Mouse (Mus musculus): Measurements from ENCODE around the gene Lrrc36.

Gene Lrrc36

GRCm38 (mm10) chr8:105413391-105413790, at the start of gene Lrrc36, which contains the start of gene Kctd19:
Gene Lrrc36, plus strand, starts transcription at chr8:105413571.
Gene Kctd19, minus strand, starts transcription at chr8:105413502.
- peak; percentile 36 for DNase-seq (ENCODE audit: low read depth, low spot score)

DNA sequence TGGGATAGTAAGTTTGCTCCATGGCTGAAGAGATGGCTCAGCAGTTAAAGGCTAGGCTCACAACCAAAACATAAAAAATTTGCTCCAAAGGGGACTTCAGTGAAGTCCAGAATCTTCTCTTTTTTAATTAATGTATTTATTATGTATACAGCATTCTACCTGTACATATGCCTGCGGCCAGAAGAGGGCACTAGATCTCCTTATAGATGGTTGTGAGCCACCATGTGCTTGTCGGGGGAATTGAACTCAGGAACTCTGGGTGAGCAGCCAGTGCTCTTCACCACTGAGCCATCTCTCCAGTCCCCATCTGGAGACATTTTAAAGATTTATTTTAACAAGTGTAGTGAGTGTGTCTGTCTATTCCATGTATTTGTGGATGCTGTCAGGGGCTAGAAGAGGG, 46.3 kb upstream of the Lrrc36 start:
- peak; percentile 47 for DNase-seq (ENCODE audit: low read depth, low spot score)

DNA sequence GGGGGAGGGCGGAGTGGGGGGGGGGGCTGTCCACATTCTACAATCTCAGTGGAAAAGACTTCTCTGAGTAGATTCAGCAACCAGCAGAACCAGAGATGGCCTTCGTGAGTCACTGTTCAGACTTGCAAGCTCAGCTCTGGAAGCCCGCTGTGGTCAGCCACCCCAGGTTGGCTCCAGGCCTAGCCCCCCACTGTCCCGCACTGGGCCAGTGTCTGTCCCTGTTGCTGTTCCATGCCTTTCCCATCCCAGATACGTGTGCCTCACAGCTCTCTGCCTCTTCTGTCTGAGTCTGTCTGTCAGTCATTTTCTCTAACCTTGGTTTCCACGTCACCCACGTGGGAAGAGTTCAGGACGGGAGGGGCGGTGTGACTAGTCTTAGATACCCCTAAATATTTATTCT, 40.9 kb upstream of the Lrrc36 start:
- DNase-seq (ENCODE audit: low read depth, low spot score): no peak

DNA sequence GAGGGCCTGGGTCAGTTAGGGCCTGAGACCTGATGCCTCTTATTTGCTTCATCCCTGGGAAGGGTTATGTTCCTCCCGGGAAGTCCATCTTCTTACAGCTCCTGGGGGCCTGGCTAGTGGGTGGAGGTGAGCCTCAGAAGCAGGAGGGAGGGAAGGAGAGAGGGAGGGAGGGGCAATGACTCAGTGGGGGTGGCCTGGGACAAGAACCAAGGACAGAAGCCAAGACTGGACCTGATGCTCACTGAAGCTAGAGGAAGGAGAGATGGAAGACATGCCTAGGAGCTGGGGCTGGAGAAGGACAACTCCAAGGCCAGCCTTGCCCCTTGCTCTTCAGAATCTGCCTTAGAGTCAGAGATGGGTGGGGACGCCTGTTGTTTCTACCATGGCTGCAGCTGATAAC, 40.3 kb upstream of the Lrrc36 start, which contains the start of gene Plekhg4:
Plekhg4 (plus strand) TSS at position 243 of the 400 bp plus-strand sequence.
- DNase-seq (ENCODE audit: low read depth, low spot score): no peak

- DNase-seq (ENCODE audit: low read depth, low spot score): peak; percentile 65
Measured at GRCm38 (mm10) chr8:105374513-105374966, 38.8 kb upstream of the Lrrc36 start.

- DNase-seq (ENCODE audit: low read depth, low spot score): no peak
Measured at GRCm38 (mm10) chr8:105378673-105379072, 34.7 kb upstream of the Lrrc36 start.

DNA sequence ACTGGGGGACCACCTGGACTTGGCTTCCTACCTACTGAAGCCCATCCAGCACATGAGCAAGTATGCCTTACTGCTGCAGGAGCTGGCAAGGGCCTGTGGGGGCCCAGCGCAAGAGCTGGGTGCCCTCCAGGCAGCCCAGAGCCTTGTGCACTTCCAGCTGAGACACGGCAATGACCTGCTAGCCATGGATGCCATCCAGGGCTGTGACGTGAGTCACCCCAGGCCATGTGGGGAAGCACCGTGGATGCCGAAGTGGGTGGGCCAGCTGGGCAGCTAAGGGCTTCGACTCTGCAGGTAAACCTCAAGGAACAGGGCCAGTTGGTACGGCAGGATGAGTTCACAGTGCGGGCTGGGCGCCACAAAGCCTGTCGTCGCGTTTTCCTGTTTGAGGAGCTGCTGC, 33.1 kb upstream of the Lrrc36 start:
- DNase-seq (ENCODE audit: low read depth, low spot score): no peak

- peak; percentile 16 for DNase-seq (ENCODE audit: low read depth, low spot score)
Measured at GRCm38 (mm10) chr8:105384070-105384469, 29.3 kb upstream of the Lrrc36 start.

DNA sequence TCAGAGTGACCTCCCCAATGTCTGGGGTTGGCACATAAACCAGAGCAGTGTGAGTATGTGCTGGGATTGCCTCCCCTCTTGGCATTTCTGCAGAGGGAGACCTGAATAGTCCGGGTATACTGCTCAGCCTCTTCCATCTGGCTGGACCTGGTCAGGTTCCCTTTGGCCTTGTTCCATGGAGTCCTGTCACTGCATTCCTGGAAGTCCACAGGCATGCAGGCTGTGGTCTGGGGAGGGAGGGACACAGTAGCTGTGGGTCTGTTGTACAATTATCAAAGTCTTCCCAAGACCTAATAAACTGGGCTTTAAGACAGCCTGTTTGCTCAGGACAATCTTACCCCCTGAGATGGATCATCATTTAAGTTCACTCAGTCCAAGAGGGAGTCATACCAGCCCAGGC, 26.2 kb upstream of the Lrrc36 start:
- no peak for DNase-seq (ENCODE audit: low read depth, low spot score)

DNA sequence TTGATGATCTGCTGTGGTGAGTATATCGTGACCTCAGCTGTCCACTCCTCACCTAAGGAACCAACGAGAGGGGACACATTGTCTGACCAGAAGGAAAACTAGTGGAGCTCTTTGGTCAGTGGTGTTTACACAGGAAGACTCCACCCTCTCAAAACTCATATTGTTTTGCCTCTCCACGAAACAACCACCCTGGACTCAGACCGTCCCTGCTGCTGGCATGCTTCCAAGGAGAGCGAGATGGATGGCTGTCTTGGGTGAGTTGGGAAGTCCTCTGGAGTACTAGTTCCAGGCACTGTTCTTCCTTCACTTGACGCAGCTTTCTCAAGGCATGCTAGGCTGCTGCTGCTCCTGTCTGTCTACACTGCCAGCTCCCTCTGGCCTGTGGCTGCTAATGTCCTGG, 24.3 kb upstream of the Lrrc36 start:
- no peak for DNase-seq (ENCODE audit: low read depth, low spot score)

DNA sequence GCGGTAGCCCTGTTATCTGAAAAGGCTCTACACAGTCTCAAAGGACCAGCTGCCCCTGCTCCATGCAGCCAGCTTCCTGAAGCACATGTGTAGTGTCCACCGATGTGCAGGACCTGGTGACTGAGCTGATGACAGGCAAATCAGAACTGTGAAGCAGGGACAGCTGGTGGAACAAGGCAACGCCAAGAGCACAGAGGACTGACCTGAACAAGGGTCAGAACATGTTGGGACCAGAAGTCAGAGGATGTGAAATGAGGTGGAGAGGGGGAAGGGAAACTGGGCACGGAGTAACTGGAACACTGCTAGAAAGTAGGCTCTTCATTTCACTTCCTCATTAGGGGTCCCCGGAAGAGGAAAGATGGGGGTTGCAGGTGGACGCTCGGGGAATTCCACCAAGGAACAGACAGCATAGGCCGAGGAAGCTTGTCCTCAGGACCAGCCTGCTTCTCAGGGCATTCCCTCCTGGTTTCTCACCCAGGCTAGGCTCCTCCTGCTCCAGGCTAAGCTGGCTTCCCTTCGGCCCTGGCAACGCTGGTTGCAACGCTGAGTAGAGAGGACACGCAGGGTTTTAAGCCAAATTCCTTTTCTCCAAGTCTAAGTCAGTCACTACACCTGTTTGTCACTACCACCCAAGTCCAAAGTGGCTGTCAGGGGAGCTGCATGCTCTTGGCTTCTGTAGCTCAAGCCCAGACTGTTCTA, 20.1 kb upstream of the Lrrc36 start:
- peak; percentile 73 for DNase-seq (ENCODE audit: low read depth, low spot score)

GRCm38 (mm10) chr8:105393915-105394314, 19.5 kb upstream of the Lrrc36 start:
- DNase-seq (ENCODE audit: low read depth, low spot score): no peak

DNA sequence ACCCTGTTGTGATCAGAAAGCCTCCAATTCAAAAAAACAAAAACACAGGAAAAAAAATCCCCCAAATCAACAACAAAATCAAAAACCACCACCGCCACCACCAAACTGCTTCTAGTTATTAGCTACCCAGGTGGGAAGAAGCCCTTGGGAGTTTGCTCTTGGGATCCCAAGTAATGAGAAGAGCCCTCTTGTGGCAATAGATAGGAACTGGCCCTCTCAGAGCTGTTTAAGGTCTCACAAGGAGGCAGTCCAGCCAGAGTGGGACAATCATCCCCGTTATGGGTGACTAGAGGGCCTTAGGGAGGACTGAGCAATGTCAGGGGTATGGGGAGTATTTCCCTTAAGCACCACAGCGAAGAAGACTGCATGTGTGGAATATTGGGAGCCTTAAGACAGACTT, 15.6 kb upstream of the Lrrc36 start:
- DNase-seq (ENCODE audit: low read depth, low spot score): peak; percentile 51

- no peak for DNase-seq (ENCODE audit: low read depth, low spot score)
Measured at GRCm38 (mm10) chr8:105400016-105400415, 13.4 kb upstream of the Lrrc36 start.

DNA sequence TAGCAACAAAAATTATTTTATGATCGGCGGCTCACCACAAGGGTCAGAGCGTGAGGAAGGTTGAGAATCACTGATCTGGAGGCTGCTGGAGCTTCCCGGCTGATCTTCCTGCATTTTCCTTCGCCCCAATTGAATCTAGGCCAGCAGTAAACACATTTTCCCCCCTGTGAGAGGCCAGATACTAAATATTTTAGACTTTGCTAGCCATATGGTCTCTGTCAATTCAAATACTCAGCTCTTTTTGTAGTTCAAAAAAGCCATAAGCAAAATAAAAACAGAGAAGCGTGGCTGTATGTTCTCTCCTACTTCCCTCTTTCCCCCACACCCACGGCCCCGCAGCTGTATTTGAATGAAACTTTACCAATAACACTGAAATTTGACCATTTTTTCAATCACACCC, 9.9 kb upstream of the Lrrc36 start:
- DNase-seq (ENCODE audit: low read depth, low spot score): no peak

DNA sequence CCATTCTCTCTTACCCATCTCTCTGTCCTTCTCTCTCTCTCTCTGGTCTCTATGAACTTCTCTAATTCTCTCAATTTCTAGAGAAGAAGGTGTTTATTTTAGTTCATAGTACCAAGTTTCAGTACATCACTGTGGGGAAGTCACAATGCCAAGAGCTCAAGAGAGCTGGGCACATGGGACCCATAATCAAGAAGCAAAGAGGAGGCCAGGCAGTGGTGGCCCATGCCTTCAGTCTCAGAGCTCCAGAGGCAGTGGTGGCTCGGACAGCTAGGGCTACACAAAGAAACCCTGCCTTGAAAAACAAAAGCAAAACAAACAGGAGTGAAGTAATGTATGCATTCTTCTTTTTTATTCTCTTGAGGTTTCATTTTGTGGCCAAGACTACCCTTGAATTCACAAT, 8.9 kb upstream of the Lrrc36 start:
- DNase-seq (ENCODE audit: low read depth, low spot score): no peak

- no peak for DNase-seq (ENCODE audit: low read depth, low spot score)
Measured at GRCm38 (mm10) chr8:105406416-105406815, 7.0 kb upstream of the Lrrc36 start.

DNA sequence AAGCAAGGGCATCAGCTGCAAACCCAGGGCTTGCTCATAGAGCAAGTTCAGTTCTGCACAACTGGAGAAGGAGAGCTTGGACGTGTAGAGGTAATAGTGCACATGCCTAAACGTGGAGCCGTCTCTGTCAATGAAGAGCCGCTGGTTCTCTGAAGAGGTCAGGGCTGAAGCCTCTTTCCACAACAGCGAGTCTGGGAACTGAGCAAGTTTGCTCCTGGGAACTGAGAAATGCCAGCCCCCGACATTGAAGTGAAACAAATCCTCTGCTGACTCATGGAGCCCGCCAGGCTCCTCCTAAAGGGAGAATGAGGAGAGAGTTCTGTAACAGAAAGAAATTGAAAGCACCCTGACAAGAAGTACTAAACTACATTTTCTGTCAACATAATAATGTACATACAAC, 5.0 kb upstream of the Lrrc36 start:
- DNase-seq (ENCODE audit: low read depth, low spot score): no peak

DNA sequence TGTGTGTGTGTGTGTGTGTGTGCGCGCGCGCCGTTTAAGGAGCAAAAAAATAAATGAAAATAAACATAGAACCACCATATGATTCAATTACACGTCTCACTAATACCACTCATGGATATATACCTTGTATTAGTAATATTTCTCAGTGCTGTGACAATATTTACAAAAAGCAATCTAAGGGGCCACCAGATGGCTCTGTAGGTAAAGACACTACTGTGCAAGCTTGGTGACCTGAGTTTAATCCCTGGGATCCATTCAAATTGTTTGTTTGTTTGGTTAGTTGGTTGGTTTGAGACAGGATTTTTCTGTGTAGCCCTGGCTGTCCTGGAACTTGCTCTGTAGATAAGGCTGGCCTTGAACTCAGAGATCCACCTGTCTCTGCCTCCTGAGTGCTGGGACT, 3.4 kb upstream of the Lrrc36 start:
- DNase-seq (ENCODE audit: low read depth, low spot score): no peak

- no peak for DNase-seq (ENCODE audit: low read depth, low spot score)
Measured at GRCm38 (mm10) chr8:105418992-105419391, 5.6 kb downstream of the Lrrc36 start.

DNA sequence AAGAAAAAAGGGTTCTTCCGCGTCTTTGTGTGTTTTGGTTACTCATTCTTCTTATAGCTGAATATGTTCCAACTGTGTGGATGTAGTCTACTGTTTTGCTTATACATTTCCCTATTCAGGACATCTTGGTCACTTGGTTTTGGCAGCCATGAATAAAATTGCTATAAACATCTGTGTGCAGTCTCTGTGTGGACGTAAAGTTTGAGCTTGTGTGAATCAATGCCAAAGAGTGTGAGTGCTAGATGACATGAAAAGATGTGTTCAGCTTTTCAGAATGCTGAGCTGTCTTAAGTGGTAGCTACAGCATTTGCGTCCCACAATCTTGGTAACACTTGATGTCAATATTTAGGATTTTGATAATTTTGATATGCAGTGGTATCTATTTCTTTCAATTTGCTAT, 6.4 kb downstream of the Lrrc36 start:
- no peak for DNase-seq (ENCODE audit: low read depth, low spot score)

- no peak for DNase-seq (ENCODE audit: low read depth, low spot score)
Measured at GRCm38 (mm10) chr8:105422006-105422405, 8.6 kb downstream of the Lrrc36 start.

DNA sequence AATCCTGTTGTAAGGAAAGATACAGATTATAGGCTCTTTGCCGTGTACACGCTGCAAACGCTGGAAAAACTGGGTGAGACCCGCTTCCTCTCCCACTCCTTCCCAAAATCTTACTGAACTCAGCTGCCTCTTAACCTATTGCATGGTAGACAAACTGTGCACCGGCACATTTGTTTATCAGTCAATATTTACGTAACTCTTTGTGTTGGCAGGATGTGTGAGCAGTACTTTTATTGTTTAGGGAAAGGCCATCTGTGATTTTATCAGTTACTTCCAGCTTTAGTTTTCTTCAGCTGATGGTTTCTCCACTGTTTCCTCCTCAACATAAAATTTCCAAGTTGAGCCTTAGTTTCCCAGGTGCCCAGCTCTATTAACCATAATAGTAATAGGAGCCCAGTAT, 13.5 kb downstream of the Lrrc36 start:
- no peak for DNase-seq (ENCODE audit: low read depth, low spot score)

Measured in A20 (cell line).